Comparison of ENCODE assay signal across 27 mouse cellular contexts in the genomic region with DNA sequence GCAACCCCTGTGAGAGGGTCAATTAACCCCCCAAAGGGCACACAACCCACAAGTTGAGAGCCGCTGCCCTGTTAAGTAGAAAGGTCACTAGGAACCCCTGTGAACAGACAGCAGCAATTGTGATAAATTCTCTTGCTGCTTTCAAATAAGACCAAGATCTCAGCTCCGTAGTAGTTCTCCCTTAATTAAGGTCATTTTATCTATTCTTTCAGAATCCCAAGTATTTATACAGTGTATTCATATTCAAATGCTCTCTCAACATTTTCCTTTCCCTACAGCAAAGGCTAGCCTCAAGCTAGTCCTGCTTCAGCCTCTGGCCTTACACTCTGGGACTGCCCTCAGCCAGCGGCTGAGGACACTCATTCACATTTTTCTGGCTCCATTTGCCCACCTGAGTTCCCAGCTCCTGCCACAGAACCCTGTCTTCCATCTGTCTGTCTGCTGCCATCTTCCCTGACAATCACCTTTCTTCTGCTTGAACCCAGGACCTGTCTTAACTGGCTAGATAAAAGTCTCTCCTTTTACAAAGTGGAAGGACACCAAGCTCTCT. TPM values are rescaled to one million over a fixed set of nuclear protein-coding genes. Genes with fewer than 3 reads are reported as not detected.
A peak's percentile ranks its signal among the peaks of the same experiment; 100 is the strongest.
DNase-seq lines count a peak whose midpoint lies in the region; ATAC-seq and TF ChIP-seq lines count a peak whose summit lies in the region.
"Had no signal": no experiment of that assay in that cellular context is flagged by ENCODE, and none has a peak within 500 bp of the region (broad histone marks: within the 10 kb centered on the region; RNA-seq: fewer than 3 reads in every experiment).

No protein-coding gene starts in this region.

- TF ChIP-seq POLR2A in ES-Bruce4 (IDR thresholded peaks at IDR 0.05; ENCODE audit: insufficient read depth, low read length), result no peak

- H3K27ac ChIP-seq in ES-Bruce4 (ENCODE audit: insufficient read depth, low read length), result no peak overlapping the region
- no peak overlapping the region for H3K27ac ChIP-seq in hindbrain, embryonic 13.5 days
- H3K27ac ChIP-seq: embryonic facial prominence, embryonic 13.5 days; embryonic facial prominence, embryonic 15.5 days; forebrain, embryonic 12.5 days had no signal

- TF ChIP-seq EP300 in ES-Bruce4 (IDR thresholded peaks at IDR 0.05; ENCODE audit: insufficient read depth, low read depth, low read length), result 0 out of 2 replicates have a peak, but pooled peaks have one; percentile 70

- H3K4me2 ChIP-seq in hindbrain, embryonic 13.5 days, result no peak overlapping the region
- H3K4me2 ChIP-seq: embryonic facial prominence, embryonic 13.5 days; embryonic facial prominence, embryonic 15.5 days; forebrain, embryonic 12.5 days had no signal

- no peak overlapping the region for H3K4me3 ChIP-seq in ES-Bruce4 (ENCODE audit: low read depth, low read length)
- H3K4me3 ChIP-seq in hindbrain, embryonic 13.5 days, result no peak overlapping the region
- H3K4me3 ChIP-seq: embryonic facial prominence, embryonic 13.5 days; embryonic facial prominence, embryonic 15.5 days; erythroblast, embryonic 14.5 days; forebrain, embryonic 12.5 days had no signal

- peak; percentile 4 for DNase-seq in heart, adult 11 months
- DNase-seq in heart, postnatal 10 days, result no peak
- DNase-seq in ES-CJ7 (ENCODE audit: low read depth, low spot score) (peak; percentile 55), R1 (ENCODE audit: low read depth, low spot score) (peak; percentile 54)
- no peak for DNase-seq in retina, embryonic 14.5 days (ENCODE audit: low spot score)
- DNase-seq in thymus, postnatal 10 days (ENCODE audit: low spot score in 2 of 2), result no peak
- DNase-seq: adrenal gland, adult 2 months; adrenal gland, postnatal 10 days; adrenal gland, postnatal 25 days; cerebellum, adult 11 months; cerebellum, adult 18-20 months; cerebellum, adult 8-10 months; cerebellum, adult 9-11 months; cerebellum, postnatal 14 days; cerebellum, postnatal 36 days; embryo, embryonic 11 days had no signal

- H3K9ac ChIP-seq in ES-Bruce4 (ENCODE audit: low read depth, poor library complexity, severe bottlenecking), result no peak overlapping the region
- no peak overlapping the region for H3K9ac ChIP-seq in hindbrain, embryonic 13.5 days
- H3K9ac ChIP-seq: embryonic facial prominence, embryonic 13.5 days; embryonic facial prominence, embryonic 15.5 days; forebrain, embryonic 12.5 days had no signal

- H3K9me3 ChIP-seq in ES-Bruce4 (replicated peaks; ENCODE audit: control insufficient read depth, insufficient read depth, low read length, poor library complexity, severe bottlenecking), result no peaks in the 10 kb centered on the region
- no peaks in the 10 kb centered on the region for H3K9me3 ChIP-seq in hindbrain, embryonic 13.5 days
- H3K9me3 ChIP-seq: embryonic facial prominence, embryonic 13.5 days; embryonic facial prominence, embryonic 15.5 days; forebrain, embryonic 12.5 days had no signal

- no peaks in the 10 kb centered on the region for H3K27me3 ChIP-seq in ES-Bruce4 (ENCODE audit: control insufficient read depth, insufficient read depth, low read length, poor library complexity, severe bottlenecking)
- no peaks in the 10 kb centered on the region for H3K27me3 ChIP-seq in hindbrain, embryonic 13.5 days
- H3K27me3 ChIP-seq: CH12.LX; embryonic facial prominence, embryonic 13.5 days; embryonic facial prominence, embryonic 15.5 days; forebrain, embryonic 12.5 days had no signal

- H3K36me3 ChIP-seq in ES-Bruce4 (ENCODE audit: control insufficient read depth, insufficient read depth, low read length, poor library complexity, severe bottlenecking), result no peaks in the 10 kb centered on the region
- no peaks in the 10 kb centered on the region for H3K36me3 ChIP-seq in hindbrain, embryonic 13.5 days
- H3K36me3 ChIP-seq: embryonic facial prominence, embryonic 13.5 days; embryonic facial prominence, embryonic 15.5 days; forebrain, embryonic 12.5 days had no signal

- ATAC-seq in hindbrain, embryonic 13.5 days (ENCODE audit: low FRiP score), result no peak
- ATAC-seq: forebrain, embryonic 14.5 days; forebrain, embryonic 16.5 days had no signal

- no peak for TF ChIP-seq CTCF in ES-Bruce4 (IDR thresholded peaks at IDR 0.05; ENCODE audit: low read depth, low read length)

- WGBS in hindbrain, embryonic 13.5 days, result 60% methylated on average over 3 of the region's 3 CpGs

- H3K4me1 ChIP-seq in ES-Bruce4 (ENCODE audit: control insufficient read depth, insufficient read depth, low read length), result peaks cover 3% of the 10 kb centered on the region
- no peaks in the 10 kb centered on the region for H3K4me1 ChIP-seq in hindbrain, embryonic 13.5 days (replicated peaks)
- H3K4me1 ChIP-seq: embryonic facial prominence, embryonic 15.5 days; forebrain, embryonic 12.5 days had no signal

- intact Hi-C loops in heart, postnatal 10 days (cut with DNase I), result no loop called here

RNA-seq across cellular contexts. Expression of gene Bcl2l14, which starts 20.5 kb away (rescaled TPM):
- not detected for total RNA-seq in heart, postnatal 10 days (2021)
- polyA plus RNA-seq in ES-Bruce4 (2011; ENCODE audit: insufficient read depth, insufficient read length, low read depth, missing spikeins), result 0.90 and 1.2 TPM in 2 replicates
- 0.08 TPM in 1 of 2 replicates, not detected in the other for polyA plus RNA-seq in hindbrain, embryonic 13.5 days (2015; fragmentation: Nextera tagmentation; extraction: Ambion mirVana)
- total RNA-seq: adrenal gland, adult 2 months; adrenal gland, postnatal 10 days had no signal
- polyA plus RNA-seq: adrenal gland, adult 2 months; brain, embryonic 14.5 days; C2C12; erythroblast, embryonic 14.5 days; forebrain, embryonic 14.5 days; forebrain, embryonic 16.5 days had no signal

Comparison
In these comparisons a context has a peak if more than half of its experiments do, and no peak if none do; other contexts are left out.
1. DNase-seq: peak in heart, adult 11 months (single experiment), ES-CJ7 (single experiment) and R1 (single experiment); none in heart, postnatal 10 days (0 of 2), retina, embryonic 14.5 days (single experiment) and thymus, postnatal 10 days (0 of 2).